Mouse (Mus musculus) cortical plate, adult 2 months (tissue): ENCODE measurements around the gene Gm5294.

Experiments
- CTCF ChIP-seq: fragments of 200-500 bp; IDR thresholded peaks from 2 replicates; pipeline ENCODE4 v1.5.1; 2011; ENCODE audit warnings: mild to moderate bottlenecking, control low read depth, low read length; ENCODE audit not compliant: insufficient read depth; ENCODE audit errors: extremely low read depth
- POLR2A ChIP-seq: fragments of 200-500 bp; IDR thresholded peaks from 2 replicates; pipeline ENCODE4 v1.6.1; 2011; ENCODE audit warnings: mild to moderate bottlenecking, low read length, control low read depth; ENCODE audit not compliant: insufficient read depth; ENCODE audit errors: extremely low read depth

GRCm38 (mm10) chr5:138851296-138851780, 31.5 kb downstream of the Gm5294 start:
- TF ChIP-seq CTCF = no peak
- no peak for TF ChIP-seq POLR2A
